Mouse (Mus musculus): Measurements from ENCODE around the gene Rasl11a.

DNA sequence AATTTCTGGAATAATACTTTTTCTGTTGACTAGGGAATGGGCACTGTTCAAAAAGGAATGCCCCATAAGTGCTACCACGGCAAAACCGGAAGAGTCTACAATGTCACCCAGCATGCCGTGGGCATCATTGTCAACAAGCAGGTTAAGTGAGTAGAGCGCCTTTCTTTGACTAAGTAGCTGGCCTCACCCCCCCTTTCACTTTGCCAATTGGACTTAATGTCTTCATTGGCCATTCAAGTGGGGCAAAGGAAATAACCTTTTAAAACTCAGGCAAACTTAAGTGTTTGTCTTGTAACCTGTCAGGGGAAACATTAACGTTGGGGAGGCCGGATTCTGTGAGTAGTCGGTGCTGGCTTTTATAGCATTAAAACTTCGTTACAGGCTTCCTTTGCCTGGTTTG lies 9.9 kb upstream of the Rasl11a start:
- no peak for TF ChIP-seq POLR2A (IDR thresholded peaks at IDR 0.05; ENCODE audit: borderline replicate concordance, low read depth, low read length)
- TF ChIP-seq CTCF (IDR thresholded peaks at IDR 0.05; ENCODE audit: low read depth, low read length): no peak

All from bone marrow macrophage, adult 2 months (primary cell).